Mouse (Mus musculus) myocyte (in vitro differentiated cells): ENCODE measurements around the gene Asb5.

Source experiments
- CEBPB ChIP-seq: IDR thresholded peaks from 2 replicates; pipeline ENCODE4 v1.6.1; 2011; ENCODE audit warnings: mild to moderate bottlenecking, moderate library complexity; ENCODE audit not compliant: poor library complexity, insufficient read depth, severe bottlenecking
- E2F4 ChIP-seq: IDR thresholded peaks from one replicate; pipeline ENCODE4 v1.6.1; 2011; ENCODE audit warnings: mild to moderate bottlenecking, control low read depth, moderate library complexity; ENCODE audit not compliant: insufficient read depth
- MAX ChIP-seq: IDR thresholded peaks from one replicate; pipeline ENCODE4 v1.6.1; 2011; ENCODE audit warnings: low read depth, mild to moderate bottlenecking, control low read depth
- MYOD1 ChIP-seq, 3 experiments: IDR thresholded peaks; one replicate each; pipeline ENCODE4 v1.6.1; 2011; ENCODE audit warnings: control low read depth in 2 of 3, low read depth in 2 of 3, mild to moderate bottlenecking in 2 of 3, moderate library complexity in 1 of 3; ENCODE audit not compliant: insufficient read length in 2 of 3, control insufficient read depth in 1 of 3
- POLR2A ChIP-seq: IDR thresholded peaks from one replicate; pipeline ENCODE4 v1.6.1; 2011; ENCODE audit warnings: low read depth, mild to moderate bottlenecking, control low read depth, moderate library complexity; ENCODE audit not compliant: insufficient read length
- REST ChIP-seq: IDR thresholded peaks from one replicate; pipeline ENCODE4 v1.6.1; 2011; ENCODE audit warnings: mild to moderate bottlenecking, control low read depth, moderate library complexity; ENCODE audit not compliant: insufficient read depth, insufficient read length
- SRF ChIP-seq: IDR thresholded peaks from one replicate; pipeline ENCODE4 v1.6.1; 2011; ENCODE audit warnings: low read depth; ENCODE audit not compliant: control insufficient read depth, insufficient read length
- TCF12 ChIP-seq: IDR thresholded peaks from one replicate; pipeline ENCODE4 v1.6.1; 2011; ENCODE audit warnings: mild to moderate bottlenecking, control low read depth; ENCODE audit not compliant: poor library complexity, insufficient read depth, severe bottlenecking
- USF1 ChIP-seq: IDR thresholded peaks from one replicate; pipeline ENCODE4 v1.6.1; 2011; ENCODE audit warnings: low read depth, mild to moderate bottlenecking, control low read depth, moderate library complexity

DNA sequence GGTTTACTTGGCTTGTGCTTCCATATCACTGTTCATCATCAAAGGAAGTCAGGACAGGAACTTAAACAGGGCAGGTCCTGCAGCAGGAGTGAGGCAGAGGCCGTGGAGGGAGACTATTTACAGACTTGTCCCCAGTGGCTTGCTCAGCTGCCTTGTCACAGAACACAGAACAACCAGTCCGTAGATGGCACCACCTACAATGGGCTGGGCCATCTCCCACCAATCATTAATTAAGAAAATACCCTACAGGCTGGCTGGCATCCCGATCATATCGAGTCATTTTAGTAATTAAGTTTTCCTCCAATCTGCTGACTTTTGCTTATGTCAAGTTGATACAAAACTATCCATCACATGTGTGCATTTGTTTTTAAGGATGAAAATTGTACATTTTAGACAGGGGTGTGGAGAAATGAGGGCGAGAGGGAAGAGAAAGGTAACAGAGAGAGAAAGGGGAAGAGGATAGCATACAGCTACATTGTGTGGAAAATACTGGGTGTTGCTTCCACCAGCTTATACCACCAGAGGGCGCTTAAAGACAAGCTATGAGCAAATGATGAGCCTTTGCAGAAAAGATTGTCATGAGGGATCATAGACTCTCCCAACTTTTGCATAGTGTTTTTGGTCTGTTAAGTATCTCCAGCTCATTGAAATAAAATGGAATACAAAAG lies 21.8 kb upstream of the Asb5 start:
- no peak for TF ChIP-seq SRF
- no peak for TF ChIP-seq USF1
- TF ChIP-seq POLR2A, result no peak
- TF ChIP-seq REST, result no peak
- TF ChIP-seq MYOD1 (IDR thresholded peaks at IDR 0.05; ENCODE audit: control insufficient read depth in 1 of 3, insufficient read length in 2 of 3, low read depth in 2 of 3), result no peak
- no peak for TF ChIP-seq CEBPB
- no peak for TF ChIP-seq MAX
- TF ChIP-seq TCF12, result no peak
- TF ChIP-seq E2F4, result no peak
